Mouse (Mus musculus): ENCODE data around the gene Gimap9.

DNA sequence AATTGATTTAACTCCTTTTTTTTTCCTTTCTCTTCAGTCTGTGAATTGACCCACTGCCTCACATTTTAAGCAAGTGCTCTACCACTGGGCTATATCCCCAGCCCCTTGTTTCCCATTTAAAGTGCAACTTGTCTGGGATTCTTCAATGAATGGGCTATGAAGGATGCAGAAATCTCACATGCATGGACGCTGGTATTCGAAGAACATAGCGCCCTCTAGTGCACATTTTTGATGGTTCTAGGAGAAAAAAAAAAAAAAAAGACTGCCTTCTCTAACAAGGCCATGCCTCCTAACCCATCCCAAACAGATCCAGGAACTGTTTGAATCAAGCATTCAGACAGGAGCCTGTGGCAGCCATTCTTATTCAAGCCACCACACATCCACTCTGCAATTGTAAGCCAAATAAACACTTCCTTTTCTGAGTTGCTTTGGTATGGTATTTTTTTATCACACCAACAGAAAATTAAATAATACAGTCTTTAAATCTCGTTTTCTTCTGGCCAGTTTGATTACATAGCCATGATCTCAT lies 33.1 kb upstream of the Gimap9 start:
- no peak for TF ChIP-seq POLR2A (IDR thresholded peaks at IDR 0.05; ENCODE audit: low read depth, low read length)
- TF ChIP-seq CTCF (IDR thresholded peaks at IDR 0.05; ENCODE audit: extremely low read depth, insufficient read depth, insufficient read length, insufficient replicate concordance) = peak; percentile 18; the same call in 1 of the 2 replicates

All from spleen, adult 2 months (tissue).